Mouse (Mus musculus): ENCODE results near the gene Xylb.

GRCm38 (mm10) chr9:119382603-119383002, 25.4 kb downstream of the Xylb start:
- TF ChIP-seq CTCF (IDR thresholded peaks at IDR 0.05; ENCODE audit: extremely low read depth, insufficient read depth, low read length) (no peak), POLR2A (IDR thresholded peaks at IDR 0.05; ENCODE audit: extremely low read depth, insufficient read depth, low read length) (no peak)
